Mouse (Mus musculus) gastrocnemius, postnatal 10 days (tissue): ENCODE measurements around the gene Zfp36l3. TPM values are rescaled to one million over a fixed set of nuclear protein-coding genes. Genes with fewer than 3 reads are reported as not detected.
"Not testable (repeated sequence)": the region's sequence is repeated elsewhere in the genome, so short reads cannot be mapped to it uniquely, and the experiment has no call there.

Experiments used
- DNase-seq: peaks from one replicate; pipeline ENCODE4 v3.0.0; 2021; ENCODE audit warnings: mixed read lengths
- long read RNA-seq, 2 experiments: library from polyadenylated mRNA; stranded (forward); transcript quantifications; one replicate each; pipeline ENCODE4 v2.0.0; 2021
- total RNA-seq, 2 experiments: library from RNA; stranded (reverse); gene quantifications; 2 replicates each; pipeline ENCODE4 v1.2.3; 2021

The Zfp36l3 gene
- total RNA-seq = not detected
- long read RNA-seq, experiment 1 = 0 reads
- long read RNA-seq, experiment 2 = 0 reads

DNA sequence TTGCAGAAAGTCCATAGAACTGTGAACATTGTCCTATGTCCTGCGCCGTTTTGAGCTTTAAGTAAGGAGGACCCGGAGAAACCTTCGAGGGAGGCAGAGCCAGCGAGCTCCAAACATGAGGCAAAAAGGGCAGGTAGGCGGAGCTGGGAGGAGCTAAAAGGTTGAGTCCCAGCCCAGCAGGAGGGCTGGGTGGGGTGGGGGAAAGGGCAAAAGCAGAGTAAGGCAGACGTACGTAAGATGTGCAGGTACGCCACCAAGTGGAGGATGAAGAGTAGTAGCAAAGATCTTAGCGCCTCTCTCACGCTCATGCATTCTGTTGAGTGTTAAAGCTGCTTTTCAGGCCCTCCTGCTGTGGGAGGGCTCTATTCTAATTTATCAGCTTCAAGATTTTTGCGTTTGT is at the start of gene Zfp36l3:
Gene Zfp36l3 (minus strand): TSS at position 119 of the 400 bp plus-strand sequence.
- no peak for DNase-seq

DNA sequence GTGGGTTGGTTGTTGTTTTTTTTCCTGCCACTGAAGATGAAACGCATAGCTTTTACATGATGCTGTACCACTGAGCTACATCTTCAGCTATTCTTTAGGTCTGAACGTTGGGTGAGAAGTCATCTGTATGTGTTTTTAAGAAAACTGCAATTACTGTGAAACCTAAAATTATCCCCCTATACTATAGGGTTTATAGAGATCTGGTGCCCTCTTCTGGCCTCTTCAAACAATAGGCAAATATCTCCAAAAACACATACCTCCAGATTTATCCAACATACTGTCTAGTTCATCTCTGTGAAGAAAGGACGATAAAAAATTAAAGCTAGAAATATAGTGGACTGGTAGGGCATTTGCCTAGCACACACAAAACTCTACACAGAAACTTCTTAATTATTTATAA is 22.9 kb upstream of the Zfp36l3 start:
- no peak for DNase-seq

DNA sequence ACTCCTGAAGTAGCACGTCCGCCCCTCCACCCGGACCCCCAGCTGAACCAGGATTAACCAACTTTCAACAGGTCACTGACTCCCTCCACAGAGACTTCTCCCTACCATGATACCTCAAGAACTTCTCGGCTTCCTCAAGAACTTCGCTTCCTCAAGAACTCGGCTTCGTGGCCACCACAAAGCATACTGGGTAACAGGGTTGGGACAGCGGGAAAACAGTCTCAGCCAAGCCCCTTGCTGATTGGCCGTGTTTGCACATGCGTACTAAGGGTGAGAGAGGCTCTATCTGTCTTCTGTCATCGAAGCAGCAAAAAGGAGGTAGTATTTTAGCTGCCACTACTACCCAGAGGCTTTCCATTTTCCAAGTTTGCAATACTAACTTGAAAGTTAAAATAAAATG is 21.3 kb upstream of the Zfp36l3 start, which contains the start of gene Xlr:
Gene Xlr (minus strand): TSS at position 188 of the 400 bp plus-strand sequence.
- not testable (repeated sequence) for DNase-seq

DNA sequence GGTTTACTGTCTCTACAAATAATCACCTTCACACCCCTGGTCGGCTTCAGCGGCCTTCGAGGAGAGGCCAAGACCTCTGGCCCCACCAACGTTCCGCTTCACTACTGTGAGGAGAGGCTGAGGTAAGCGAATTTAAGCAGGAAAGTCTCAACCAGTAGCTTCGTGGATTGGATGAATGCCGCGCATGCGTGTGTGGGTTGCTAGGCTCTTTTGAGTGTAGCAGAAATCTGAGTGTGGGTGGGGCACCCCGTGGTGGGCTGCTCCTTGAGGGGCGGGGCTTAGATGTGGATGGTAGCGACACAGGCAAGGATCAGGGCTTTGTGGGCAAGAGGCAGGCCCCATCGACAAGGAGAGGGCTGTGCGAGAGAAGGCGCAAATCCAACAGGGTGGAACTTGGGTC is 18.5 kb downstream of the Zfp36l3 start, which contains the start of gene 1700013H16Rik:
Gene 1700013H16Rik (minus strand): TSS at position 96 of the 400 bp plus-strand sequence.
- DNase-seq = no peak

DNA sequence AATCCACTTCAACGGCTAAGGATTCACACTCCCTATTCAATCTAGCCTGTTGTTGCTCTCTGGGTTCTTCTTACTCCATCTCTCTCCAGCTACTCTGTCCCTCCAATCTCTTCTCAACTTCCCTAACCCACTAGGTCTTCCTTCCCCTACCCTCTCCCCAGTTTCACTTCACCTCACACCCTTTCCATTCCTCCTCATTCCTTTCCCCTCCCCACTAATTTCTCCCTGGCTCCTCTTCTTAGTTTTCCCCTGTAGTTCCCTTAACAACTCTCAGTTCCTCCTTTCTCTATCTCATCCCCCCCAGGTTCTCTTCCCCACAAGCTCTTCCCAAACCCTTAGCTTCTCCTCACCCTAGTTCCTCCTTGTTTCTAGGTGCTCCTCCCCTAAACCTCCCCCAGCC is 23.3 kb downstream of the Zfp36l3 start:
- no peak for DNase-seq

DNA sequence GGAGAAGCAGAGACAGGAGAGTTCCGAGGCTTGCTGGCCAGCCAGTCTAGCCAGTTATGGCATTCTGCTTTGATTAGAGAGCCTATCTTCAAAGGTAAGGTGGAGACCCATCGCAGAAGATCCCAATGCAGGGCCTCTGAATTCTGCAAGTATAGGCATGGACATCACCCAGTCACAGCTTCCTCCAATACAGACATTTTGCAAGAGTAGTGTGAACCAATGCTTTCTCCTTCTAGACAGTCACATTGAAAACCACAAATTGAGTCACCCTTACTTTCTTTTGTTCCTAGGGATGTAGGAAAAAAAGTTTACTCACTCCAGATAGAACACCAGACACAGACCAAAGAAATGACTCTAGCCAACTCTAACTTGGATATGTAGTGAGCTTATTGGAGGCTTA is 47.2 kb downstream of the Zfp36l3 start:
- DNase-seq = no peak

DNA sequence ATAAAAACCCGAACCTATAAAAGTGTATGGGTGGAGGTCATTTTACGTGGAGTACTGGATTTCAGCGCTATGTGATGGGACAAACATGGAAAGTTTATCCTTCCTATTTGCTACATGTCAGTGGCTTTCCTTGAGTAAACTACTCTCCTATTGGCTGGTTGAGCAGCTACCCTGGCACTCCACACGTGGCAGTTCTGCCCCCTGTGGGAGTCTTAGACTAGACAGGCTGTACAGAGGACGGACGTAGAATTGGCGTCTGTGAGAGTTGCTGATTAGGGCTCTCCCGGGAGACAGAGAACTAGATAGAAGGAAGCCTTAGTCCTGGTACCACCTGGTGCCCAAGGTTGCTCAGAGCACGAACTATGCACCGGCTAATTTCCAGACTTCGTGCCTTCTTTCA is 51.6 kb downstream of the Zfp36l3 start, which contains the start of gene 4930502E18Rik:
Gene 4930502E18Rik (plus strand): TSS at position 231 of the 400 bp plus-strand sequence.
- no peak for DNase-seq

Other genes starting within 250 kb of the Zfp36l3 start
- 10 to 100 TPM; 15.1 to 16.7 TPM for gene Rtl8c, start 168.4 kb downstream of the Zfp36l3 start, total RNA-seq
- not detected for gene Gm14597, start 167.4 kb downstream of the Zfp36l3 start, total RNA-seq
- gene Rtl8a, start 132.7 kb downstream of the Zfp36l3 start, total RNA-seq = 100 to 1,000 TPM; 106 to 114 TPM
- 10 to 100 TPM; 87.2 to 94.8 TPM for gene Rtl8b, start 106.0 kb downstream of the Zfp36l3 start, total RNA-seq
- gene 4930502E18Rik, start 51.6 kb downstream of the Zfp36l3 start, total RNA-seq = not detected
- not detected for gene 1700013H16Rik, start 18.6 kb downstream of the Zfp36l3 start, total RNA-seq
- 1 to 10 TPM in 1 of 2 experiments, under 1 TPM in 1; 0.75 to 1.1 TPM for gene Xlr, start 21.3 kb upstream of the Zfp36l3 start, total RNA-seq